Mouse (Mus musculus): ENCODE measurements around the gene Ccdc63. TPM values are rescaled to one million over a fixed set of nuclear protein-coding genes. Genes with fewer than 3 reads are reported as not detected.

The Ccdc63 gene
- polyA plus RNA-seq, 1 experiment from 2014 or later: not detected

DNA sequence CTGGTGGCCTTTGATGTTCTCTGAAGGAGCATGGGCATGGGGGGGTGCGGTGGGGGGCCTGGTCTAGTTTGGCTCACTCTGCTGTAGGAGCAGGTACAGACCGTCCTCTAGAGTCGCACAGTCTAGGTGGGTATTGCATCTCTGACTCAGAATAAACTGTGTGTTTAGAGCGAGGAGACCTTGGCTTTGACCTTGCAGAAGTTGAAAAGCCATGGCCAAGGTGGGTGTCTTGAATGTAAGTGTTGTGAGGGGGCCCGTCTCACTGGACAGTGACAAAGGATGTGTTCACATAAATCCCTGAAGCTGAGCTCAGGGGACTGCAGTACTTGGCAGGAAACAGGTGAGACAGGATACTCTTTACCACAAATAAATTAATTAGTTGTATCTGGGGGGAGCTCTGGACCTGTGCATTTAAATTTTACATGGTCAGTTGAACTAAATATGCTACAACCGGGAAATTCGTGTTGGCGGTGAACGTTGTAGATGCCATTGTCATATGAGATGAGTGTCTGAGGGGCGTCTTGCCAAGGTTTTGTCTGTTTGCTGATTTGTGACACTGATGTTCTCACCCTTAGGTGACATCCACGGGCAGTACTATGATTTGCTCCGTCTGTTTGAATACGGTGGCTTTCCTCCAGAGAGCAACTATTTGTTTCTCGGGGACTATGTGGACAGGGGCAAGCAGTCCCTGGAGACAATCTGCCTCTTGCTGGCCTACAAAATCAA lies 27.9 kb upstream of the Ccdc63 start:
- Histone ChIP-seq H3K36me3 (ENCODE audit: control insufficient read depth, insufficient read depth, low read length) (peaks cover 24% of the 10 kb centered on the region), H3K27me3 (ENCODE audit: control insufficient read depth, insufficient read depth, low read length) (no peaks in the 10 kb centered on the region), H3K4me2 (ENCODE audit: low read depth, low read length, severe bottlenecking) (no peak overlapping the region), H3K4me1 (replicated peaks; ENCODE audit: control insufficient read depth, insufficient read depth, low read length) (peaks cover 18% of the 10 kb centered on the region), H3K4me3 (ENCODE audit: low read depth, low read length) (no peak overlapping the region), H3K9me3 (ENCODE audit: control insufficient read depth, low read length) (no peaks in the 10 kb centered on the region), H3K9ac (ENCODE audit: low read length) (no peak overlapping the region), H3K27ac (ENCODE audit: low read depth, low read length) (no peak overlapping the region)
- ATAC-seq (replicated peaks; ENCODE audit: low FRiP score) (no peak), DNase-seq (ENCODE audit: low spot score) (no peak)
- 94% methylated on average over 13 of the region's 14 CpGs for WGBS

- H3K27ac ChIP-seq (ENCODE audit: low read depth, low read length): peak overlapping the region; percentile 37; the same call in 1 of the 2 replicates
- peaks cover 25% of the 10 kb centered on the region for H3K4me1 ChIP-seq (replicated peaks; ENCODE audit: control insufficient read depth, insufficient read depth, low read length)
- DNase-seq (ENCODE audit: low spot score): no peak
- WGBS: 56% methylated on average over 8 of the region's 8 CpGs
- H3K4me2 ChIP-seq (ENCODE audit: low read depth, low read length, severe bottlenecking): no peak overlapping the region; the same call in 1 of the 2 replicates
- H3K27me3 ChIP-seq (ENCODE audit: control insufficient read depth, insufficient read depth, low read length): no peaks in the 10 kb centered on the region
- H3K9ac ChIP-seq (ENCODE audit: low read length): peak overlapping the region; percentile 27
- H3K36me3 ChIP-seq (ENCODE audit: control insufficient read depth, insufficient read depth, low read length): peaks cover 20% of the 10 kb centered on the region
- no peaks in the 10 kb centered on the region for H3K9me3 ChIP-seq (ENCODE audit: control insufficient read depth, low read length)
- H3K4me3 ChIP-seq (ENCODE audit: low read depth, low read length): no peak overlapping the region
- 0 out of 2 replicates have a peak, but pooled peaks have one; percentile 15 for ATAC-seq (replicated peaks; ENCODE audit: low FRiP score)
These were observed 26.1 kb upstream of the Ccdc63 start for GRCm38 (mm10) chr5:122166636-122167161.

GRCm38 (mm10) chr5:122165233-122165915 lies 24.8 kb upstream of the Ccdc63 start:
- H3K27ac ChIP-seq (ENCODE audit: low read depth, low read length): 0 out of 2 replicates have a peak overlapping the region, but pooled peaks have one; percentile 25
- H3K4me3 ChIP-seq (ENCODE audit: low read depth, low read length): no peak overlapping the region
- H3K4me1 ChIP-seq (replicated peaks; ENCODE audit: control insufficient read depth, insufficient read depth, low read length): peaks cover 25% of the 10 kb centered on the region
- no peak overlapping the region; the same call in 1 of the 2 replicates for H3K9ac ChIP-seq (ENCODE audit: low read length)
- H3K36me3 ChIP-seq (ENCODE audit: control insufficient read depth, insufficient read depth, low read length): peaks cover 10% of the 10 kb centered on the region; the same call in 1 of the 2 replicates
- 68% methylated on average over 6 of the region's 6 CpGs for WGBS
- DNase-seq (ENCODE audit: low spot score) (no peak), ATAC-seq (replicated peaks; ENCODE audit: low FRiP score) (no peak)
- H3K9me3 ChIP-seq (ENCODE audit: control insufficient read depth, low read length): no peaks in the 10 kb centered on the region
- H3K4me2 ChIP-seq (ENCODE audit: low read depth, low read length, severe bottlenecking): no peak overlapping the region
- H3K27me3 ChIP-seq (ENCODE audit: control insufficient read depth, insufficient read depth, low read length): no peaks in the 10 kb centered on the region

DNA sequence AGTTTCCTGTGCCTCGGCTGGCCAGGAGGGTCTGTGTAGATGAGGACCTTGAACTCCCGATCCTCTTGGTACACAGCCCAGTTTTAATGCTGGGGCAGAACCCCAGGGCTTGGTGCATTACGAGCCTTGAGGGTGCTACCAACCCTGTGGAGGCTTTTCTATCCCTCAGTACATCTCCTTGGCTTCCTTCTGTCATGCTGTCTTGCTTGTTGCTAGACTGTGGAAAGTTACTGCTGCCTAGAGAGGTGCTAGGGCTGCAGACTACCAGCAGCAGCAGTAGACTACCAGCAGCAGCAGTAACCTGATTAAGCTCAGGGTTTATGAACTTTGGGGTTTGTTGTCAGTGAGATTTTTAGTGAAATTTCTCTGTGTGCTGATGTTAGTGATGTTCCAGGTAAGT lies 23.4 kb upstream of the Ccdc63 start:
- ATAC-seq (replicated peaks; ENCODE audit: low FRiP score): no peak
- no peak for DNase-seq (ENCODE audit: low spot score)
- Histone ChIP-seq H3K9ac (ENCODE audit: low read length) (no peak overlapping the region), H3K9me3 (ENCODE audit: control insufficient read depth, low read length) (no peaks in the 10 kb centered on the region), H3K4me1 (replicated peaks; ENCODE audit: control insufficient read depth, insufficient read depth, low read length) (peaks cover 34% of the 10 kb centered on the region), H3K4me3 (ENCODE audit: low read depth, low read length) (no peak overlapping the region), H3K4me2 (ENCODE audit: low read depth, low read length, severe bottlenecking) (no peak overlapping the region), H3K36me3 (ENCODE audit: control insufficient read depth, insufficient read depth, low read length) (peaks cover 3% of the 10 kb centered on the region; the same call in 1 of the 2 replicates), H3K27me3 (ENCODE audit: control insufficient read depth, insufficient read depth, low read length) (no peaks in the 10 kb centered on the region), H3K27ac (ENCODE audit: low read depth, low read length) (no peak overlapping the region)
- WGBS: 78% methylated on average over 3 of the region's 3 CpGs

DNA sequence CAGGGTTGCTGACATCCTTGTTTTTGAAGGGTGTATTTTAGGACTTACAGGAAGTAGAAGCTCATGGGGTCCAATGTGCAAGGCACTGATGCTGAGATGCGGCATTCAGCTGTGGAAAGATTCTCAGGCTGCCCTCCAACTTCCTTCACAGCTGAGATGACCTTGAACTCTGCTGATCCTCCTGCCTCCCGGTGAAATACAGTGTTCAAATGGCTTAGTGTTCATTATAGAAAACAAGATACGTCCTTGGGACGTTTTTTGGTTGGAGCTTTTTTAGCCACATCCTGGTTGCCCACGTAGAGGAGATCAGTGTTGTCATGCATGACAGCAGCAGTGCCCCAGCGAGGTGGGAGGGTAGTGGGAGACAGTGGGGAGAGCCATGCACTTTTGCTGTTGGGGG lies 22.6 kb upstream of the Ccdc63 start:
- H3K4me2 ChIP-seq (ENCODE audit: low read depth, low read length, severe bottlenecking): no peak overlapping the region
- H3K27ac ChIP-seq (ENCODE audit: low read depth, low read length): no peak overlapping the region
- H3K4me3 ChIP-seq (ENCODE audit: low read depth, low read length): no peak overlapping the region
- no peak overlapping the region for H3K9ac ChIP-seq (ENCODE audit: low read length)
- H3K9me3 ChIP-seq (ENCODE audit: control insufficient read depth, low read length): no peaks in the 10 kb centered on the region
- H3K4me1 ChIP-seq (replicated peaks; ENCODE audit: control insufficient read depth, insufficient read depth, low read length): peaks cover 34% of the 10 kb centered on the region
- no peaks in the 10 kb centered on the region; the same call in 1 of the 2 replicates for H3K36me3 ChIP-seq (ENCODE audit: control insufficient read depth, insufficient read depth, low read length)
- 76% methylated on average over 6 of the region's 6 CpGs for WGBS
- DNase-seq (ENCODE audit: low spot score): no peak
- no peak for ATAC-seq (replicated peaks; ENCODE audit: low FRiP score)
- H3K27me3 ChIP-seq (ENCODE audit: control insufficient read depth, insufficient read depth, low read length): no peaks in the 10 kb centered on the region

DNA sequence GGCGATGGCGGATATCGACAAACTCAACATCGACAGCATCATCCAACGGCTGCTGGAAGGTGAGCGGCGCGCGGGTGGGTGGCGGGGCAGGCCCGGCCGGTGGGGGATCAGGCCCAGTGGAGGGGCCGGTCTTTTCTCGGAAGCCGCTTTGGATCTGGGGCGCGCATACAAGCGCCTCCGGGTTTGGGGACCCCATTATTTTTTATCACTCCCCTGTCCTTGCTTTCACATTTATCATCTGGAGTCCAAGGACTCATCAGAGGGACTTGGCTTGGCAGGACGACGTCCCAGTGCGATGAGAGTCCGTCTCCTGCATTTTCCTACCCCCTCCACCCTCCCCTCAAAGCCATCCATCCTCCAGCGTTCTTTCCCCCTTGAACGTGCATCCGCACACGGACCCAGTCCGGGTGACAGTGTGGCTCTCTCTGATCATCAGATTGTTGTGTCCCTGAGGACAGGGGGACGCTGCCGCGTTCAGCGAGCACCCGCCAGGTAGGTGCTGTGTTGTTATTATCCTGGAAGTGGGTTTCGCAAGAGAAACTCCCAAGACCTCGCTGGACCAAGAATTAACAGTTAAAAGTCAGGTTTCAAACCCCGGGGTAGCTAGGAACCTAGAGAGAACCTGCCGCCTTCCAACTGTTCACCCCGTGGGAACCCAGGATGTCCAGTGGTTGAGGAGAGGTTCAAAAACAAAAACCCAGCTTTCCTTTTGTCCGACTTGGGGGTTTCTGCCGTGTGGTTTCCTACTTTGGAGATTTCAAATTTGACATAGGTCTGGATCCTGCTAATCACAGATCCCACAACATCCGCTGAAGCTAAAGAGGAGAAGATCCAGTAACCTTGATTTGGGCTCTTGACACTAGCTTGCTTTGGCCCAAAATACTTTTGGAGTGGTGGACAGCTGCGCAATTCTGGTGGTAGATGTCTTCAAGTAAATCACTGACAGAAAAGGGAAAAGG lies 18.2 kb upstream of the Ccdc63 start:
- H3K9me3 ChIP-seq (ENCODE audit: control insufficient read depth, low read length): no peaks in the 10 kb centered on the region
- ATAC-seq (replicated peaks; ENCODE audit: low FRiP score): peak; percentile 42
- H3K4me3 ChIP-seq (ENCODE audit: low read depth, low read length): peak overlapping the region; percentile 97
- H3K27me3 ChIP-seq (ENCODE audit: control insufficient read depth, insufficient read depth, low read length): no peaks in the 10 kb centered on the region
- no peaks in the 10 kb centered on the region; the same call in 1 of the 2 replicates for H3K36me3 ChIP-seq (ENCODE audit: control insufficient read depth, insufficient read depth, low read length)
- H3K4me1 ChIP-seq (replicated peaks; ENCODE audit: control insufficient read depth, insufficient read depth, low read length): peaks cover 20% of the 10 kb centered on the region
- peak overlapping the region; percentile 97 for H3K9ac ChIP-seq (ENCODE audit: low read length)
- H3K27ac ChIP-seq (ENCODE audit: low read depth, low read length): peak overlapping the region; percentile 57
- H3K4me2 ChIP-seq (ENCODE audit: low read depth, low read length, severe bottlenecking): peak overlapping the region; percentile 85
- WGBS: 2% methylated on average over 42 of the region's 42 CpGs
- peak; percentile 67 for DNase-seq (ENCODE audit: low spot score)

DNA sequence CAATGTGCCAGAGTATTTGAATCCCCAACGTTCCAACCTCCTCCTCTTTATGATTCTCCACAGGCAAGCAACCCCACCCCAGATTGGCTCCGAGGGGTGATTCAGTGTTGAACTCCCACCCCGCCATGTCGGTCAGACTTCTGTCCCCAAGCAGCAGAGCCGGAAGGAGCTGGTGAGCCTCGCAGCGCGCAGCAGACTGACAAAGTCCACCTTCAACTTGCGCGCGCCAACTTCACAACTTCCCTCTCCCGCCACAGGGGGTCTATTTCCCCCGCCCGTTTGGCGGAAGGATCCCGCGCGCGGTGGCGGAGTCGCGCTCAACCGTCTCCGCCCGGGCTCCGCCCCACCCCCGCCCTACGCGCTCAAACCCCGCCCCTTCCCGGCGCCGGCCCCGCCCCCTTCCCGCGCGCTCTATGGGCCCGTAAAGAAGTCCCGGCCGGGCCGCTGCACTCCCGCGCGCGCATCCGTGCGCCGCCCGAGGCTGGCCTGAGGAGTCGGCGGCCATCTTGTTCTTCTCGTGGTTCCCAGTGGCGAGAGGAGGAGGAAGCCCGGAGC lies 17.3 kb upstream of the Ccdc63 start, which contains the start of gene Ppp1cc:
Gene Ppp1cc (plus strand): TSS at position 452 of the 555 bp plus-strand sequence.
- H3K4me2 ChIP-seq (ENCODE audit: low read depth, low read length, severe bottlenecking): peak within 1 kb of the TSS; percentile 85
- no peaks in the 10 kb centered on the region for H3K9me3 ChIP-seq (ENCODE audit: control insufficient read depth, low read length)
- peak within 1 kb of the TSS; percentile 82 for H3K27ac ChIP-seq (ENCODE audit: low read depth, low read length)
- H3K27me3 ChIP-seq (ENCODE audit: control insufficient read depth, insufficient read depth, low read length): no peaks in the 10 kb centered on the region
- ATAC-seq (replicated peaks; ENCODE audit: low FRiP score) (peak; percentile 94), DNase-seq (ENCODE audit: low spot score) (peak; percentile 100)
- WGBS: under 1% methylated on average over 44 of the region's 54 CpGs
- H3K4me3 ChIP-seq (ENCODE audit: low read depth, low read length): peak within 1 kb of the TSS; percentile 97
- H3K9ac ChIP-seq (ENCODE audit: low read length): peak within 1 kb of the TSS; percentile 97
- H3K4me1 ChIP-seq (replicated peaks; ENCODE audit: control insufficient read depth, insufficient read depth, low read length): peaks cover 17% of the 10 kb centered on the region
- H3K36me3 ChIP-seq (ENCODE audit: control insufficient read depth, insufficient read depth, low read length): no peaks in the 10 kb centered on the region; the same call in 1 of the 2 replicates

Measured in forebrain, embryonic 11.5 days (tissue).